Mouse (Mus musculus) thymus, postnatal 14 days (tissue): ENCODE data around the gene Slc4a3.

Source experiments
- DNase-seq: peaks from one replicate; pipeline ENCODE4 v3.0.0; 2021

Gene Slc4a3

GRCm38 (mm10) chr1:75561221-75561897 lies 15.3 kb downstream of the Slc4a3 start:
- no peak for DNase-seq

GRCm38 (mm10) chr1:75561898-75562238 lies 15.8 kb downstream of the Slc4a3 start:
- no peak for DNase-seq

- no peak for DNase-seq
Measured at GRCm38 (mm10) chr1:75564102-75564501, 18.0 kb downstream of the Slc4a3 start.

DNA sequence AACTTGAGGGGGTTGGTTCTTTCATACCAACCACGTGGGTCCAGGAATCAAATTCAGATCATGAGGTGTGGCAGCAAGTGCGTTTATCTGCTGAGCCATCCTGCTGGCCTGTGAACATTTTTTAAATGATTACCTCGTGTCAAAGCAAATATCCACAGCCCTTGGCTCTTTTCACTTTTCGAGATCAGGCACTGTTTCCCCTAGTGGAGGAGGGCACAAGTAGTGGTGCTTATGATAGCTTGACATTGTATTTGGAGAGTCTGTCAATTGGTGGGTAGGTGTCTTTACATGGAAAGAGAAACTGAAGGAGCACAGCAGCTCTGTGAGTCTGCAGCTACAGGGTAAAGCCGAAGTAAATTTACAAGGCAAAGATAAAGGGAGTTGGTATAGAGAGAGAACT lies 18.9 kb downstream of the Slc4a3 start:
- no peak for DNase-seq

DNA sequence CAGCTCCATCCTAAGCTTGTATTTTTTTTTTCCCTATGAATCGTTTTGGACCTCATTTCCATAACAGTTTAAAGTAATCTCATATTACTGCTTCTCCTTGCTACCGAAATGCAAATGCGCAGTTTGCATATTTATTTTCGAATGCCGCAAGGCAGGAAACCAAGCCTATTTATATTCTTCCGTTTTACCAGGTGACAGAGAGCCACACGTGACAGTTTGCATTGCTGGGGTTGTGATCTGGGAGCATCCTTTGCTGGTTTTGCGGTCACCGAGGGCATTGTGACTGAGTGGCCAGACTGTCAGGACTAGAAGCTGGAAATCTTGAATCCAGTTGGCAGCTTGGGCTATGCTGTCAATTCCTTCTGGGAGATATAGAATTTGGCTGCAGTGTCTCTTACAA lies 19.6 kb downstream of the Slc4a3 start:
- DNase-seq: peak; percentile 37

- no peak for DNase-seq
Measured at GRCm38 (mm10) chr1:75570403-75570802, 24.3 kb downstream of the Slc4a3 start.

DNA sequence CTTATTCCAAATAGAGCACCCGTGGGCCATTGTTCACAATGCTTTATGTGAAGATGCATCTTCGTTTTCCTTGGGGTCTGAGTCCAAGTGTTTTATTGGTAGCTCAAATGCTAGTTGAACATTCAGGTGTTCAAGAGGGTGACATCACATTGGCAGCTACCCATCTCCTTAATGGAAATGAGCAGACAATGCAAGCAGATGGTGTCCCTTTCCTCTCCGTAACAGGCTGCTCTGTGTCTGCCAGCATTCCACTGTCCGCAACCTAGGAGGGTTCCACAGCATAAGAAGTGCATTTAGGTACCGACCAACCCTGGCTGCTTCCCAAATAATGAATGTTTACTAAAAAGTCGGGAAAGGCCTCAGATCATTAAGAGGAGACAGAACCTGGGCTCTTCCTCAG lies 26.7 kb downstream of the Slc4a3 start:
- no peak for DNase-seq

DNA sequence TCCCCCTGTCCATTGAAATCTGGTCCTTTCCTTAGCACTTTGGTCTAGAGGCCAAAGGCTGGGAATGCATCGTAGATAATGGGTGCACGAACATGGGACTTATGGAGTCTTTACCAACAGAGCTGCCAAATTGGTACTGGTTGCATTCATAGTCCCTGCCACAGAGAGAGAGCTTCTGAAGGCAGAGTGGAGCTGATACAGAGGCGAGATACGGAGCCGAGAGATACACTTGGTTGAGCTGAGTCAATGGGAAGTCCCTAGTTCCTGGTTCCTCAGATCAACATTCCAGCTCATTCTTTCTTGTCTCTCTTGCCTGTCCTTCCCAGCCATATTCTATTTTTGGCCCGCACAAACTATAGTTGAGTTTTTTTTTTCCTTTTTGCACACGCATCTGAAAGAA lies 27.6 kb downstream of the Slc4a3 start:
- DNase-seq: no peak

GRCm38 (mm10) chr1:75574476-75575310 lies 28.6 kb downstream of the Slc4a3 start:
- DNase-seq: no peak

DNA sequence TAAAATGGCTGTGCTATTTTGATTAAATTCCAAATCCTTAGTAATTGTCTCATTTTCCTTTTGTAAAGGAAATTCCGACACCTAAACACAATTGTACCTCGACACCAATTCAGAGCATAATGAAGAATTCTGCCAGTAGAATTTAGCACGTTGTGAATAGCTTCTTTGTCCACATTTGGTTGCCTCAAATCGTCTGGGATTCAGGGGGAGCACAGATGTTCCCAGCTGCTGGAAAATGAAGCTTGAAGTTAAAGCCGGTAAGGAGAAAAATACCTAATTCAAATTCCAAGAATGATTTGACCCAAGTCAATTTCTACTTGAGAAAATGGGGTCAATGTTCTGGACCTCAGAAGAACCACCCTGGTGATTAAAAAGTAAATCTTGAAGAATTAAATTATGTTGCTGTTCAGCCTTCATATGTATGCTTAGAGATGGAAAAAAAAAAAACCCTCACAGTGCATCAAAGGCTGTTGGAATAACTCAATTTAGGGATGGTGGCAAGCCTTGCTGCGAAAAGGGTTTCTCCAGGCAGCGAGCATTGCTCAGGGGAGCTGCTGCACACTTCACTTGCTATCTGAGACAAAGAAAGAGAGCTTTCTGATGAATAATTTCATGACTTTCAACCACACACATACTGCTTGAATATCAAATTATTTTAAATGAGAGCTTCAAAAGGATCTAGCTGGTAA lies 36.0 kb downstream of the Slc4a3 start:
- no peak for DNase-seq

GRCm38 (mm10) chr1:75582625-75582956 lies 36.5 kb downstream of the Slc4a3 start:
- DNase-seq: no peak

DNA sequence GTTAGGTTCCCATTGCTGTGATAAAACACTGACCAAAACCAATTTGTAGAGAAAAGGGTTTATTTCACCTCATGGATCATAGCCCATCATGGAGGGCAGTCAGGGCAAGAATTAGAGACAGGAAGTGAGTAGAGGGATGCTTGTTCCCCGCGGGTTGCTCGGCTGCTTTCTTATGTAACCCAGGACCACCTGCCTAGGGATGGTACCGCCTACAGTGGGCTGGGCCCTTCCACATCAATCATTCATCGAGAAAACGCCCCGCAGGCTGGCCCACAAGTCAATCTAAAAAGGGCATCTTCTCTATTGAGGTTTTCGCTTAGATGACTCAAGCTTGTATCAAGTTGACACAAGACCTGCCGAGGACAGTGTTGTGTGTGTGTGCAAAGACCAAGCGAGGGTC lies 37.0 kb downstream of the Slc4a3 start:
- DNase-seq: no peak

DNA sequence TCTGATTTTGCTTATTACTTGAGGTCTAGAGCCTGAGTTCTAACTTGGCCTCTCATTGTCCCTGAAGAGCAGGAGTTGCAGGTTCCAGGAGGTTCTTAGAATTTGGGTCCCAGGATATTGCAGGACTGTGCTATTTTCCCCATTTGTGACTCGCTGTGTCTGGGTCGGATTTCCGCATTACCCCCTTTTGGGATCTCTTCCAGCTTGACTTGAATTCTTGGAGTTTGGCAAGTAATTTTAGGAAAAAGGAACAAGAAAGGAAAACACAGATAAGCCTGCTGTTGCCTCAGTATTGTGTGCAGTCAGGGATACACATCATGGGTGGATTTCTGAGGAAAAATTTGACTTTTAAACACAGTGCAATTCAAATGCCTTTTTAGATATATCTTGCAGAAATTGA lies 40.7 kb downstream of the Slc4a3 start:
- DNase-seq: no peak

DNA sequence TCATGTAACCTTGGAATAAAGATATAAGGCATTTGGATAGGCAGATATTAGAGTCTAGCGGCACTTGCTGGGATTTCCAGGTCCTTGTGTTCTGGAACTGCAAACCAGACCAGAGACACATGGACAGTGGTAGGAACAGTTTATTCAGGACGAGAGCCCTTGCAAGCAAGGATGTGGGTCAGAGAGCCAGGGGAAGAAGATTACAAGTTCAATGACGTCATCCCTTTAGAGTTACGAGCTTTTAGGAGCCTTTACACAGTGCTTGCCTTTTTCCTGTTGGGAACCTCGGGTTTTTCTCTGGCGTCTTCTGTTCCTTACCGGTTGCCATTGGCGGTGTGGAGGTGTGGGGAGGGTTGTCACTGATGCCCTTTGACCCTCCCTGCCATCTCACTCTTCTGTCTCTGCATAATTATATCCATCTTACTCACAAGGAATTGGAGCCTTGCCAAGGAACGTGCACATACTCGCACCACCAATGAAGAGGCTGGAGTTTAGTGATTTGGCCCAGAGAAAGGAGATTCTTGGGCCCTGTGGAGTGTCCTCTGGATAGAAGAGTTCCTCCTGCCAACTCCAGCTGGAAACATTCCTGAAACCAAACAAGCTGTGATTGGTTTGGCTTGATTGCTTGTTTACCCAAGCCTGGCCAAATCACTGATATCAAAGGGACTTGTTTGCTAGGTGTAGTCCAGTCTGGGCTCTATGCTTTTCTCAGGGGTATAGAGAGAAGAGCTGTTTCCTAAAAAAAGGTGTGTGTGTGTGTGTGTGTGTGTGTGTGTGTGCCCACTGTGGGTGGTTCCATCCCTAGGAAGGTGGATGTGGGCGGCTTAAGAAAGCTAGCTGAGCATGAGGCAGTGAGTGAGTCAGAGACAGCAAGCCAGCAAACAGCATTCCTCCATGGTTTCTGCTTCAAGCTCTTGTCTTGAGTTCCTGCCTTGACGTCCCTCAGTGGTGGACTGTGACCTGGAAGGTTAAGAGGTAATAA lies 42.0 kb downstream of the Slc4a3 start:
- DNase-seq: no peak

GRCm38 (mm10) chr1:75588874-75589273 lies 42.8 kb downstream of the Slc4a3 start:
- no peak for DNase-seq

- DNase-seq: no peak
Measured at GRCm38 (mm10) chr1:75589983-75590382, 43.9 kb downstream of the Slc4a3 start.

DNA sequence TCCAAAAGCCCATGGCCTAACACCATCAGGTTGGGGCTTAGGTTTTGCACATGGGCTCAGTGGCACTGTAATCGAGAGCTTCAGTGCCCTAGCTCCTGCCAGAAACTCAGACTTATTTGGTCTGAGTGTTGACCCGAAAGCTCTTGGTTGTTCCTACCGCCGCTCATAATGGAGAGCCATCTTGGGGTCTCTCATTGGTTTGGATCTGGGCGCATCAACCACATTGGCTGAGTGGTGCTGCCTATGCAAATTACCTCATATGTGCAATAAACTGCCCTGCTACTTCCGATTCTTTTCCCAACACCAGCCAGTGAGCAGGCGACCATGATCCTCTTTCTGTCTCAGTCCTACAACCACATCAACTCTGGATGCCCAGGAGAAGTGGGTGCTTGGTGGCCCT lies 47.9 kb downstream of the Slc4a3 start:
- DNase-seq: no peak

GRCm38 (mm10) chr1:75594836-75595235 lies 48.8 kb downstream of the Slc4a3 start:
- no peak for DNase-seq

- no peak for DNase-seq
Measured at GRCm38 (mm10) chr1:75595930-75596329, 49.9 kb downstream of the Slc4a3 start.

GRCm38 (mm10) chr1:75596906-75597305 lies 50.8 kb downstream of the Slc4a3 start:
- no peak for DNase-seq

GRCm38 (mm10) chr1:75597622-75598021 lies 51.6 kb downstream of the Slc4a3 start:
- DNase-seq: peak; percentile 44

DNA sequence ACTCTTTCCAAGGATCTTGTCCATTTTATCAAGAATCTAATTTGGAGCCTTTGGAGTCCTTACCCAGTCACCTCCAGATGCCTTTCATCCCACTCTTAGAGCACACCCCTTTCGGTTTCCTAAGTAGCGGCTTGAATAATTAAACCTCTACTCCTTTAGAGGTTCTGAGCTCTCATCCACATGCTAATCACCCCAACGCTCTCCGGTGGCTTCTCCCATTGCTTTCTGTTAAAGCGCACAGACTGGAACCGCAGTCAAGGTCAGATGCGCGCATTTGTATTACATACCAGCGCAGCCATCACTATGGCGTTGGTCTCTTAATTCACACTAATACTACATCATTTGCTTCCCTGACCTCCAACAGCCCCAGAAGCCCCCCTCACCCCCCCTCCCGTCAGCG lies 55.7 kb downstream of the Slc4a3 start:
- no peak for DNase-seq

GRCm38 (mm10) chr1:75603584-75603983 lies 57.5 kb downstream of the Slc4a3 start:
- no peak for DNase-seq
